ENCODE assay signal across 8 mouse cellular contexts in the genomic region with DNA sequence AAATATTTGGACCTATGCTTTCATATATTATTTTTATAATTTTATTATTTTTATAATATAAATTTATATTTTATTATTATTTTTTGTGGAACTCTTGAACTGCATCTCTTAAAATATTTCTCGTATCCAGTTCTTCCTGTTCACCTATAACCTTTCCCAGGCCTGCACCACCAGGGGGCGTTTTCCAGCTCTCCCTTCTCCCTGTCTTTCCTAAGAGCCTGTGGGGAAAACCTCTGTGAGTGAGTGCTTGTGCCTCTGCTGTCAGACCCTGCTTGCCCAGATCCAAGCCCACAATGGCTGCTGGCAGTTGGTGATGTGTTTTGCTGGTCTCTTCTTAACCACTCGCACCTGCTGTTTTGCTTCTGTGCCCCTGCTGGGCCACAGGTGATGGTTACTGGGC. TPM values are rescaled to one million over a fixed set of nuclear protein-coding genes. Genes with fewer than 3 reads are reported as not detected.
DNase-seq lines count a peak whose midpoint lies in the region; ATAC-seq and TF ChIP-seq lines count a peak whose summit lies in the region.

No protein-coding gene starts in this region.

- WGBS in heart, adult 2 months = 15% methylated on average over 3 of the region's 3 CpGs
- 8% methylated on average over 3 of the region's 3 CpGs for WGBS in midbrain, postnatal 0 days

- H3K4me2 ChIP-seq in midbrain, postnatal 0 days (ENCODE audit: low read depth, low read length, poor library complexity, severe bottlenecking) = no peak overlapping the region

- no peaks in the 10 kb centered on the region for H3K27me3 ChIP-seq in heart, adult 2 months (ENCODE audit: control insufficient read depth, insufficient read depth, low read length)
- H3K27me3 ChIP-seq in midbrain, postnatal 0 days (ENCODE audit: insufficient read depth, low read length) = no peaks in the 10 kb centered on the region

- ATAC-seq in midbrain, postnatal 0 days (ENCODE audit: low FRiP score) = no peak

- H3K9ac ChIP-seq in heart, adult 2 months (ENCODE audit: low read depth, low read length) = no peak overlapping the region
- no peak overlapping the region for H3K9ac ChIP-seq in midbrain, postnatal 0 days (replicated peaks; ENCODE audit: low read length, poor library complexity, severe bottlenecking)

- intact Hi-C loops in heart, adult 2 months (cut with DNase I) = loop anchor here (2.0 to 5.0 kb wide), 2 partner anchors 223 to 260 kb away; a partner anchor contains a TSS
- intact Hi-C loops in left cerebral cortex, postnatal 4 days (cut with DNase I) = no loop called here

- peak; percentile 41 to 61 for DNase-seq in heart, adult 2 months
- no peak for DNase-seq in heart, adult 11 months
- peak; percentile 25 for DNase-seq in T-cell, adult 2 months (ENCODE audit: low spot score)
- peak; percentile 70 to 86 for DNase-seq in cerebellum, postnatal 25 days
- peak; percentile 51 to 66 for DNase-seq in gastrocnemius, postnatal 4 days (ENCODE audit: low spot score in 2 of 2)
- DNase-seq in left cerebral cortex, postnatal 4 days = peak; percentile 85
- DNase-seq in midbrain, postnatal 0 days (ENCODE audit: low spot score) = peak; percentile 85
- DNase-seq in thymus, postnatal 0 days (ENCODE audit: low spot score) = peak; percentile 58

- H3K36me3 ChIP-seq in heart, adult 2 months (ENCODE audit: control insufficient read depth, insufficient read depth, low read length) = no peaks in the 10 kb centered on the region
- no peaks in the 10 kb centered on the region for H3K36me3 ChIP-seq in midbrain, postnatal 0 days (ENCODE audit: insufficient read depth, low read length)

- H3K9me3 ChIP-seq in midbrain, postnatal 0 days (ENCODE audit: low read length) = no peaks in the 10 kb centered on the region

- no peak overlapping the region for H3K27ac ChIP-seq in heart, adult 2 months
- H3K27ac ChIP-seq in midbrain, postnatal 0 days (ENCODE audit: low read depth, low read length) = no peak overlapping the region

- no peaks in the 10 kb centered on the region for H3K79me2 ChIP-seq in heart, adult 2 months (replicated peaks; ENCODE audit: control insufficient read depth, insufficient read depth, low read length)

- TF ChIP-seq CTCF in heart, adult 2 months (IDR thresholded peaks at IDR 0.05) = peak; percentile 77
- peak; percentile 79 for TF ChIP-seq CTCF in midbrain, postnatal 0 days (IDR thresholded peaks at IDR 0.05)

- no peak for TF ChIP-seq EP300 in heart, adult 2 months (IDR thresholded peaks at IDR 0.05; ENCODE audit: insufficient read depth, low read depth, low read length)

- no peak overlapping the region for H3K4me3 ChIP-seq in heart, adult 2 months
- no peak overlapping the region for H3K4me3 ChIP-seq in midbrain, postnatal 0 days (ENCODE audit: low read depth, low read length)

- TF ChIP-seq POLR2A in heart, adult 2 months (IDR thresholded peaks at IDR 0.05; ENCODE audit: insufficient read depth, low read depth, low read length) = no peak

- H3K4me1 ChIP-seq in heart, adult 2 months (ENCODE audit: control insufficient read depth, insufficient read depth, low read length) = no peaks in the 10 kb centered on the region
- H3K4me1 ChIP-seq in midbrain, postnatal 0 days (ENCODE audit: insufficient read depth, low read length) = no peaks in the 10 kb centered on the region

RNA-seq across cellular contexts. Expression of a gene that starts 53.2 kb away (rescaled TPM):
- 1 to 10 TPM; 1.0 to 1.6 TPM for total RNA-seq in heart, adult 2 months (2021)
- polyA plus RNA-seq in heart, adult 2 months (2012; rRNA removed) = 0.80 and 1.0 TPM in 2 replicates
- total RNA-seq in gastrocnemius, postnatal 4 days (2021) = under 1 TPM; 0.29 TPM
- total RNA-seq in left cerebral cortex, postnatal 4 days (2021) = 10 to 100 TPM; 28.6 TPM
- total RNA-seq in midbrain, postnatal 0 days (2014; rRNA removed) = 32.1 and 37.1 TPM in 2 replicates
- polyA plus RNA-seq in midbrain, postnatal 0 days (2015; fragmentation: Nextera tagmentation; extraction: Ambion mirVana) = 15.3 and 16.8 TPM in 2 replicates
- polyA plus RNA-seq in thymus, postnatal 0 days (2015; fragmentation: Nextera tagmentation; extraction: Ambion mirVana) = 0.32 and 0.40 TPM in 2 replicates

Comparison
In these comparisons a context has a peak if more than half of its experiments do, and no peak if none do; other contexts are left out.
1. RNA of a gene that starts 53.2 kb away (total RNA-seq): 32.1 to 37.1 TPM in midbrain, postnatal 0 days and 28.6 TPM in left cerebral cortex, postnatal 4 days; 1.0 to 1.6 TPM in heart, adult 2 months and 0.29 TPM in gastrocnemius, postnatal 4 days; every median in the first group is over 10 times any median in the second.